Mouse (Mus musculus) heart, postnatal 36 days (tissue): Measurements from ENCODE around the gene Tdp1. TPM values are rescaled to one million over a fixed set of nuclear protein-coding genes. Genes with fewer than 3 reads are reported as not detected.

ENCODE experiments used
- DNase-seq, 2 experiments: peaks; one replicate each; pipeline ENCODE4 v3.0.0; 2021 to 2022
- intact Hi-C: fragments of 180-260 bp; cut with DNase I; formaldehyde crosslinking; loops from one replicate; pipeline ENCODE4 v1.15.1; 2025
- microRNA-seq, 2 experiments: library from miRNA; unstranded; fragments of <30 nt; microRNA quantifications; one replicate each; pipeline ENCODE4 v1.2.0; 2021; ENCODE audit warnings: borderline number of aligned reads in 2 of 2
- total RNA-seq, 2 experiments: library from RNA; stranded (reverse); gene quantifications; 2 replicates each; pipeline ENCODE4 v1.2.3; 2021

Tdp1 gene
- total RNA-seq, 2 experiments from 2014 or later: 8.6 to 10.1 TPM

- DNase-seq: no peak
- intact Hi-C loops: no loop called here
Observed at GRCm38 (mm10) chr12:99992362-99992862, 108.1 kb downstream of the Tdp1 start.

GRCm38 (mm10) chr12:99993146-99993890 lies 109.0 kb downstream of the Tdp1 start:
- DNase-seq: no peak
- intact Hi-C loops: no loop called here

DNA sequence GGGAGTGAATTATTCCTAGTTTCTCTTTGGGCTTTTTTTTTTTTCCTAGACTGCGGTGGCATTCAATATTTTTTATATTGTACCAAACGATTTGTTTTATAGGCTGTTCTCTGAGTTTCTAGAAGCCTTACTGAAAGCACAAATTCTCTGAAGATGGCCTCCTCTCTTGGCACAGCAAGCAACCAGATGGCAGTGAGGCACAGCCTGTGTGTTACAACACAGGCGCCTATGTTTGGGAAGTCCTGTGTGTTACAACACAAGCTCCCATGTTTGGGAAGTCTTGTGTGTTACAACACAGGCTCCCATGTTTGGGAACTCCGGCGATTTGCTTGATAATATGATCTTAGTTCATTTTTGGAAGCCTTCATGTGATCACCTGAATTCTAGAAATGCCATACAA lies 111.6 kb downstream of the Tdp1 start:
- DNase-seq: no peak
- intact Hi-C loops: no loop called here

DNA sequence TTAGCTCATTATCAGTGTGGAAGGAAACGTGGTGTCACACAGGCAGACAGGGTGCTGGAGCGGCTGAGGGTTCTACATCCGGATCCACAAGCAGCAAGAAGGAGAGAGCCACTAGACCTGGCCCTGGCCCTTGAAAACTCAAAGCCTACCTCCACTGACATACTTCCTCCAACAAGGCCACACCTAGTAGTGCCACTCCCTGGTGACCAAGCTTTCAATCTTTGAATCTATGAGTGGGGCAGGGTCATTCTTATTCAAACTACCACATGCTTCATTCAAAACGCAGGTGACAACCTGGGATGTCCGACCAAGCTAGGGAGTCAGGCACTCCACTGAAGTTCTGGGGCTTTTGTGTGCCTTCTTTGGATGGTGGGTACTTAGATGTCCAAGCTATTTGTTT lies 115.4 kb downstream of the Tdp1 start:
- intact Hi-C loops: no loop called here
- DNase-seq: no peak

DNA sequence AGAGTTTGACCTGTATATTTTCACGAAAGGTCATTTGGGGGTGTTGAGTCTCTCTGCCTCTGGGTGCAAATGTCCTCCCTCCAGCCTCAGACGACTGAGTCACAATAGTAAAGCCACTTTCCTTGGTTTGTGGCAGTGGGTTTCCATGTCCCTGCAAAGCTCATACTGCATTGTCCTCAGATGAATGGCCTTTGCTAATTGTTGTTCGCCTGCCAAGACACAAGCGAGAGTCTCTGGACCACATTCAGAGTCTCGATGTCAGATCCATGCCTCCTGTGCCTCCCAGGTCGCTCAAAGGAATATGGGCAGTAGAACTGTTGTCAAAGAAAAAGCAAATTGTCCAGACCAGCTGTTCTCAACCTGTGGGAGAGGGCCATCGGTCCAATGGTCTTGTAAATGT lies 116.1 kb downstream of the Tdp1 start:
- DNase-seq: no peak
- intact Hi-C loops: no loop called here

GRCm38 (mm10) chr12:100001246-100001645 lies 116.9 kb downstream of the Tdp1 start:
- intact Hi-C loops: no loop called here
- no peak for DNase-seq

- peak in 1 of 2 experiments; percentile 18 for DNase-seq
- intact Hi-C loops: no loop called here
Observed at GRCm38 (mm10) chr12:100001910-100002309, 117.6 kb downstream of the Tdp1 start.

GRCm38 (mm10) chr12:100002914-100003587 lies 118.7 kb downstream of the Tdp1 start:
- DNase-seq: no peak
- intact Hi-C loops: no loop called here

Small RNA genes within 50 kb of the gene (microRNA-seq; reads per million reads assigned to microRNA genes)
- gene Gm23291: 0 reads per million in 2 experiments

Other genes with a start within 250 kb of the Tdp1 start
- not detected for gene Efcab11, start 78 bp upstream of the Tdp1 start, total RNA-seq
- gene Kcnk13, start 80.0 kb downstream of the Tdp1 start, total RNA-seq: under 1 TPM; 0.36 to 0.38 TPM
- gene Psmc1, start 225.6 kb downstream of the Tdp1 start, total RNA-seq: 100 to 1,000 TPM; 129 to 147 TPM